Mouse (Mus musculus) heart, embryonic 14.5 days (tissue): ENCODE data around the gene Acat2. TPM values are rescaled to one million over a fixed set of nuclear protein-coding genes. Genes with fewer than 3 reads are reported as not detected.
"Not testable (repeated sequence)": the region's sequence is repeated elsewhere in the genome, so short reads cannot be mapped to it uniquely, and the experiment has no call there.

Experiments used
- ATAC-seq: fragments of 200-750 bp; cut with Nextera tagmentation; 2 replicates; pipeline ENCODE4 v1.8.0; 2017; ENCODE audit warnings: low read depth, moderate TSS enrichment; ENCODE audit not compliant: insufficient number of reproducible peaks, insufficient read depth, low FRiP score
- H3K27ac ChIP-seq, 2 experiments: fragments of 200-500 bp in 1 of 2; fragments of 300-500 bp in 1 of 2; sonication (generic) in 1 of 2; replicated peaks in 1 of 2; 2 replicates each; pipeline ENCODE4 v1.5.1; 2012 to 2014; ENCODE audit warnings: low read depth in 2 of 2, low read length in 2 of 2, control low read depth in 1 of 2, mild to moderate bottlenecking in 1 of 2, mixed read lengths in 1 of 2; ENCODE audit not compliant: control insufficient read depth in 1 of 2, insufficient read depth in 1 of 2
- H3K27me3 ChIP-seq: fragments of 300-500 bp; sonication (generic); 2 replicates; pipeline ENCODE4 v1.6.1; 2014; ENCODE audit warnings: mild to moderate bottlenecking, low read length, control low read depth; ENCODE audit not compliant: control insufficient read depth, insufficient read depth
- H3K36me3 ChIP-seq: fragments of 300-500 bp; sonication (generic); 2 replicates; pipeline ENCODE4 v1.6.1; 2014; ENCODE audit warnings: mild to moderate bottlenecking, control low read depth, low read length, mixed read lengths; ENCODE audit not compliant: control insufficient read depth, insufficient read depth
- H3K4me1 ChIP-seq, 2 experiments: fragments of 200-500 bp in 1 of 2; fragments of 300-500 bp in 1 of 2; sonication (generic) in 1 of 2; 2 replicates each; pipeline ENCODE4 v1.6.1; 2012 to 2014; ENCODE audit warnings: low read length in 2 of 2, control low read depth in 1 of 2, mixed read lengths in 1 of 2; ENCODE audit not compliant: control insufficient read depth in 2 of 2, insufficient read depth in 2 of 2
- H3K4me2 ChIP-seq: fragments of 300-500 bp; sonication (generic); 2 replicates; pipeline ENCODE4 v1.6.1; 2014; ENCODE audit warnings: mild to moderate bottlenecking, low read length
- H3K4me3 ChIP-seq, 2 experiments: fragments of 200-500 bp in 1 of 2; fragments of 300-500 bp in 1 of 2; sonication (generic) in 1 of 2; 2 replicates each; pipeline ENCODE4 v1.5.1; 2012 to 2014; ENCODE audit warnings: low read length in 2 of 2, mild to moderate bottlenecking in 2 of 2, control low read depth in 1 of 2, low read depth in 1 of 2, moderate library complexity in 1 of 2; ENCODE audit not compliant: control insufficient read depth in 1 of 2, insufficient read depth in 1 of 2
- H3K9ac ChIP-seq: fragments of 300-500 bp; sonication (generic); 2 replicates; pipeline ENCODE4 v1.6.1; 2014; ENCODE audit warnings: mild to moderate bottlenecking, low read length
- H3K9me3 ChIP-seq: fragments of 300-500 bp; sonication (generic); 2 replicates; pipeline ENCODE4 v1.6.1; 2016; ENCODE audit warnings: low read length, control low read depth; ENCODE audit not compliant: control insufficient read depth
- WGBS: fragments of 180-500 bp; shearing (Covaris S2); extraction: QIAGEN DNeasy Blood & Tissue Kit; methylation state at CpG from one replicate; pipeline ENCODE4 v1.1.7; 2014; 5-methylcytosine and 5-hydroxymethylcytosine counted together
- polyA plus RNA-seq: library from polyadenylated mRNA; unstranded; fragments of >200 nt; fragmentation: Nextera tagmentation; extraction: Ambion mirVana; gene quantifications from 2 replicates; pipeline ENCODE4 v1.2.1, GENCODE M21; 2014

Gene Acat2
- polyA plus RNA-seq, 1 experiment from 2014 or later: 22.8 TPM

GRCm38 (mm10) chr17:12904349-12904748 lies 56.2 kb downstream of the Acat2 start:
- Histone ChIP-seq H3K9me3 (no peaks in the 10 kb centered on the region), H3K4me3 (no peak overlapping the region), H3K27me3 (no peaks in the 10 kb centered on the region), H3K4me1 (peaks cover 0 to 3% of the 10 kb centered on the region in 2 experiments; a peak in 1 of 4 replicates), H3K27ac (no peak overlapping the region), H3K36me3 (peaks cover 45% of the 10 kb centered on the region), H3K9ac (no peak overlapping the region), H3K4me2 (no peak overlapping the region)
- no peak for ATAC-seq
- 83% methylated on average over 1 of the region's 1 CpGs for WGBS

- no peak for ATAC-seq
- Histone ChIP-seq H3K27me3 (no peaks in the 10 kb centered on the region), H3K36me3 (peaks cover 41% of the 10 kb centered on the region), H3K4me3 (no peak overlapping the region), H3K9me3 (no peaks in the 10 kb centered on the region), H3K9ac (no peak overlapping the region), H3K4me2 (no peak overlapping the region), H3K27ac (no peak overlapping the region), H3K4me1 (peaks cover 0 to 3% of the 10 kb centered on the region in 2 experiments; a peak in 1 of 4 replicates)
- WGBS: 67% methylated on average over 11 of the region's 12 CpGs
Observed at GRCm38 (mm10) chr17:12903372-12904333, 56.9 kb downstream of the Acat2 start.

GRCm38 (mm10) chr17:12902291-12902690 lies 58.3 kb downstream of the Acat2 start:
- peaks cover 40% of the 10 kb centered on the region for H3K36me3 ChIP-seq
- H3K27me3 ChIP-seq: no peaks in the 10 kb centered on the region
- H3K4me3 ChIP-seq: no peak overlapping the region
- WGBS: 95% methylated on average over 6 of the region's 6 CpGs
- ATAC-seq: no peak
- no peak overlapping the region for H3K27ac ChIP-seq
- no peaks in the 10 kb centered on the region for H3K9me3 ChIP-seq
- H3K4me1 ChIP-seq: peaks cover 0 to 3% of the 10 kb centered on the region in 2 experiments; a peak in 1 of 4 replicates
- no peak overlapping the region for H3K9ac ChIP-seq
- H3K4me2 ChIP-seq: no peak overlapping the region

GRCm38 (mm10) chr17:12898607-12899006 lies 61.9 kb downstream of the Acat2 start:
- 56% methylated on average over 2 of the region's 2 CpGs for WGBS
- H3K9me3 ChIP-seq, H3K4me3 ChIP-seq, H3K4me1 ChIP-seq, H3K9ac ChIP-seq, ATAC-seq, H3K27ac ChIP-seq, H3K27me3 ChIP-seq, H3K4me2 ChIP-seq: not testable (repeated sequence)
- H3K36me3 ChIP-seq: peaks cover 36% of the 10 kb centered on the region

DNA sequence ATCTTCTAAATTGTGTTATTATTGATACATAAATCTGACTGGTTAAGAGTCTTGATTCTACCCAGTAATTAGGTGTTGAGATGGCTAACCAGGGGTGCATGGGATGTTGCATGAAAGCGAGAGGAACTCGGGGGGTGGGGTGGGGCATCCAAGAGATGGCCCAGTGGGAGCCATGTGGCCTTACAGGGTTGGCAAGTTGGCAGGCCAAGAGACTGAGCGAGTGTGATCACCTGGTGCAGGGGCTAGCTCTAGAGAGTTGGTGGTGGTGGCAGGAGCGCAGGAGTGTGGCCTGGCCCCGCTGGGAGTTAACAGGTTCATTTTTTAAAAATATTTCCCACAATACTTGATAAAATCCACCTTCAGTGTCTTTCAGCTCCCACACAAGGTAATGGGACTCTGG lies 62.9 kb downstream of the Acat2 start:
- no peak for ATAC-seq
- H3K27me3 ChIP-seq: no peaks in the 10 kb centered on the region
- 92% methylated on average over 5 of the region's 5 CpGs for WGBS
- H3K4me1 ChIP-seq: peaks cover 0 to 3% of the 10 kb centered on the region in 2 experiments; a peak in 1 of 4 replicates
- H3K36me3 ChIP-seq: peaks cover 29% of the 10 kb centered on the region
- no peak overlapping the region for H3K4me2 ChIP-seq
- H3K9me3 ChIP-seq: no peaks in the 10 kb centered on the region
- no peak overlapping the region for H3K27ac ChIP-seq
- H3K9ac ChIP-seq: no peak overlapping the region
- H3K4me3 ChIP-seq: no peak overlapping the region

Other genes starting within 250 kb of the Acat2 start
- 196 and 201 TPM in 2 replicates for gene Igf2r, start 191.1 kb downstream of the Acat2 start, polyA plus RNA-seq
- gene Mas1, start 92.6 kb downstream of the Acat2 start, polyA plus RNA-seq: 0.65 and 0.70 TPM in 2 replicates
- 0.09 and 0.16 TPM in 2 replicates for gene Mrgprh, start 84.7 kb downstream of the Acat2 start, polyA plus RNA-seq
- gene Pnldc1, start 50.5 kb downstream of the Acat2 start, polyA plus RNA-seq: 1.5 and 1.6 TPM in 2 replicates
- gene Tcp1, start 45.0 kb downstream of the Acat2 start, polyA plus RNA-seq: 345 and 353 TPM in 2 replicates
- gene Mrpl18, start 44.4 kb downstream of the Acat2 start, polyA plus RNA-seq: 197 and 200 TPM in 2 replicates
- gene Acat3, start 20.1 kb downstream of the Acat2 start, polyA plus RNA-seq: 0.24 and 0.28 TPM in 2 replicates
- 83.1 and 85.7 TPM in 2 replicates for gene Wtap, start 33.4 kb upstream of the Acat2 start, polyA plus RNA-seq
- 520 and 533 TPM in 2 replicates for gene Sod2, start 46.1 kb upstream of the Acat2 start, polyA plus RNA-seq
- 0.30 TPM in 1 of 2 replicates, not detected in the other for gene Gpr31b, start 91.5 kb upstream of the Acat2 start, polyA plus RNA-seq
- gene Tcp10b, start 100.4 kb upstream of the Acat2 start, polyA plus RNA-seq: 0.15 TPM in 1 of 2 replicates, not detected in the other
- not detected in 2 replicates for gene Unc93a, start 171.1 kb upstream of the Acat2 start, polyA plus RNA-seq